ENCODE assay signal across 23 mouse cellular contexts in genomic region chr2:38509004-38509719, GRCm38 (mm10). TPM values are rescaled to one million over a fixed set of nuclear protein-coding genes. Genes with fewer than 3 reads are reported as not detected.
DNase-seq lines count a peak whose midpoint lies in the region; ATAC-seq and TF ChIP-seq lines count a peak whose summit lies in the region.
"Had no signal": no experiment of that assay in that cellular context is flagged by ENCODE, and none has a peak within 500 bp of the region (broad histone marks: within the 10 kb centered on the region; RNA-seq: fewer than 3 reads in every experiment).

No protein-coding gene starts in this region.

- H3K9ac ChIP-seq in forebrain, postnatal 0 days = no peak overlapping the region
- no peak overlapping the region for H3K9ac ChIP-seq in forebrain, embryonic 11.5 days (ENCODE audit: low read length)
- H3K9ac ChIP-seq: embryonic facial prominence, embryonic 13.5 days; heart, embryonic 15.5 days; limb, embryonic 13.5 days; liver, embryonic 12.5 days had no signal

- no peaks in the 10 kb centered on the region for H3K36me3 ChIP-seq in forebrain, postnatal 0 days (ENCODE audit: insufficient read depth)
- no peaks in the 10 kb centered on the region; the same call in 1 of the 2 replicates for H3K36me3 ChIP-seq in forebrain, embryonic 11.5 days (ENCODE audit: control insufficient read depth, insufficient read depth, low read length)
- H3K36me3 ChIP-seq: embryonic facial prominence, embryonic 13.5 days; heart, embryonic 15.5 days; limb, embryonic 13.5 days; liver, embryonic 12.5 days had no signal

- H3K4me1 ChIP-seq in forebrain, postnatal 0 days (ENCODE audit: insufficient read depth) = no peaks in the 10 kb centered on the region
- H3K4me1 ChIP-seq in forebrain, embryonic 11.5 days (replicated peaks; ENCODE audit: control insufficient read depth, insufficient read depth, low read length) = peaks cover 6% of the 10 kb centered on the region; the same call in 1 of the 2 replicates
- H3K4me1 ChIP-seq in brown adipose tissue, adult 24 weeks (ENCODE audit: control insufficient read depth, insufficient read depth, insufficient read length, low read length) = peaks cover 18% of the 10 kb centered on the region; the same call in 1 of the 2 replicates

- no peaks in the 10 kb centered on the region for H3K9me3 ChIP-seq in forebrain, postnatal 0 days (ENCODE audit: low read length)
- H3K9me3 ChIP-seq in forebrain, embryonic 11.5 days (ENCODE audit: control insufficient read depth, low read length) = no peaks in the 10 kb centered on the region
- H3K9me3 ChIP-seq: embryonic facial prominence, embryonic 13.5 days; heart, embryonic 15.5 days; limb, embryonic 13.5 days; liver, embryonic 12.5 days had no signal

- H3K27me3 ChIP-seq in forebrain, postnatal 0 days (ENCODE audit: insufficient read depth, low read length) = no peaks in the 10 kb centered on the region
- H3K27me3 ChIP-seq in forebrain, embryonic 11.5 days (ENCODE audit: control insufficient read depth, insufficient read depth, low read length) = no peaks in the 10 kb centered on the region
- H3K27me3 ChIP-seq: embryonic facial prominence, embryonic 13.5 days; heart, embryonic 15.5 days; limb, embryonic 13.5 days; Patski had no signal

- no peak overlapping the region for H3K4me2 ChIP-seq in forebrain, postnatal 0 days (ENCODE audit: low read depth)
- no peak overlapping the region for H3K4me2 ChIP-seq in forebrain, embryonic 11.5 days (ENCODE audit: low read depth, low read length, severe bottlenecking)
- H3K4me2 ChIP-seq: embryonic facial prominence, embryonic 13.5 days; heart, embryonic 15.5 days; limb, embryonic 13.5 days; liver, embryonic 12.5 days had no signal

- peak overlapping the region; percentile 35; the same call in 1 of the 2 replicates for H3K27ac ChIP-seq in forebrain, postnatal 0 days (ENCODE audit: low read depth, low read length)
- no peak overlapping the region for H3K27ac ChIP-seq in forebrain, embryonic 11.5 days (ENCODE audit: low read depth, low read length)
- peak overlapping the region; percentile 86 for H3K27ac ChIP-seq in layer of hippocampus, adult 2 months
- H3K27ac ChIP-seq in brown adipose tissue, adult 24 weeks (replicated peaks; ENCODE audit: low read depth, low read length) = peak overlapping the region; percentile 30; the same call in 1 of the 2 replicates
- H3K27ac ChIP-seq: embryonic facial prominence, embryonic 13.5 days; heart, embryonic 15.5 days; limb, embryonic 13.5 days; liver, embryonic 12.5 days had no signal

- ATAC-seq in forebrain, postnatal 0 days = no peak
- no peak for ATAC-seq in forebrain, embryonic 11.5 days (replicated peaks; ENCODE audit: low FRiP score)
- peak; percentile 28 for ATAC-seq in megakaryocyte, adult 5-6 weeks (ENCODE audit: poor library complexity, severe bottlenecking)
- ATAC-seq: inflammation-experienced regulatory T-cells, adult 6 months; liver, embryonic 12.5 days; Patski had no signal

- 83% methylated on average over 7 of the region's 7 CpGs for WGBS in forebrain, postnatal 0 days
- 91% methylated on average over 7 of the region's 7 CpGs for WGBS in forebrain, embryonic 11.5 days

- no peak for DNase-seq in forebrain, postnatal 0 days
- DNase-seq in forebrain, embryonic 11.5 days (ENCODE audit: low spot score) = no peak
- DNase-seq in layer of hippocampus, adult 2 months (ENCODE audit: low spot score in 2 of 2) = no peak
- DNase-seq in layer of hippocampus, postnatal 10 days (ENCODE audit: low spot score in 2 of 2) = no peak
- no peak for DNase-seq in thymus, postnatal 0 days (ENCODE audit: low spot score)
- DNase-seq: adrenal gland, postnatal 36 days; cerebellum, adult 11-12 months; embryo, embryonic 11 days; gastrocnemius, postnatal 25 days; kidney, adult 8-10 months; kidney, postnatal 10 days; lung, adult 18-20 months; lung, postnatal 14 days; thymus, adult 18-20 months had no signal

- H3K4me3 ChIP-seq in forebrain, postnatal 0 days (ENCODE audit: low read depth, low read length) = no peak overlapping the region
- H3K4me3 ChIP-seq in forebrain, embryonic 11.5 days (ENCODE audit: low read depth, low read length) = no peak overlapping the region
- H3K4me3 ChIP-seq in layer of hippocampus, adult 2 months = no peak overlapping the region
- no peak overlapping the region for H3K4me3 ChIP-seq in brown adipose tissue, adult 24 weeks (ENCODE audit: insufficient read depth, low read depth, low read length)
- H3K4me3 ChIP-seq: embryonic facial prominence, embryonic 13.5 days; erythroblast, embryonic 14.5 days; heart, embryonic 15.5 days; limb, embryonic 13.5 days; liver, embryonic 12.5 days had no signal

- no peak for TF ChIP-seq CTCF in forebrain, postnatal 0 days (IDR thresholded peaks at IDR 0.05; ENCODE audit: low read depth)
- no peak for TF ChIP-seq CTCF in layer of hippocampus, adult 2 months (conservative IDR thresholded peaks at IDR 0.05)

RNA-seq across cellular contexts. Expression of gene Nek6, which starts 2.3 kb away (rescaled TPM):
- 19.7 and 21.0 TPM in 2 replicates for total RNA-seq in forebrain, postnatal 0 days (2014; rRNA removed)
- polyA plus RNA-seq in forebrain, postnatal 0 days (2015; fragmentation: Nextera tagmentation; extraction: Ambion mirVana) = 59.6 and 69.3 TPM in 2 replicates
- 138 and 150 TPM in 2 replicates for polyA plus RNA-seq in forebrain, embryonic 11.5 days (2014; fragmentation: Nextera tagmentation; extraction: Ambion mirVana)
- 10 to 100 TPM; 41.6 to 44.8 TPM for total RNA-seq in layer of hippocampus, adult 2 months (2021)
- 10 to 100 TPM; 43.8 to 49.7 TPM for total RNA-seq in layer of hippocampus, postnatal 10 days (2021)
- polyA plus RNA-seq in brown adipose tissue, adult 24 weeks (2012; ENCODE audit: insufficient read depth, insufficient read length, missing spikeins) = 8.5 and 15.7 TPM in 2 replicates
- total RNA-seq in megakaryocyte, adult 5-6 weeks (2015) = 4.1 and 6.9 TPM in 2 replicates
- 1.9 and 3.4 TPM in 2 replicates for total RNA-seq in megakaryocyte, adult 5-6 weeks (2017)
- polyA plus RNA-seq in thymus, postnatal 0 days (2015; fragmentation: Nextera tagmentation; extraction: Ambion mirVana) = 13.4 and 14.5 TPM in 2 replicates
